Mouse (Mus musculus): Measurements from ENCODE around the gene 2210407C18Rik.

- TF ChIP-seq CTCF (IDR thresholded peaks at IDR 0.05; ENCODE audit: low read depth): no peak
- no peak for TF ChIP-seq EP300 (optimal IDR thresholded peaks at IDR 0.05)
Observed at GRCm38 (mm10) chr11:58658596-58658995, 42.7 kb upstream of the 2210407C18Rik start, which contains the start of gene Olfr322.

Data from stomach, postnatal 0 days (tissue).